Mouse (Mus musculus): ENCODE results near the gene Rusc1. TPM values are rescaled to one million over a fixed set of nuclear protein-coding genes. Genes with fewer than 3 reads are reported as not detected.

The Rusc1 gene
- total and polyA plus RNA-seq, 2 experiments from 2014 or later, result 103 to 187 TPM

- H3K4me1 ChIP-seq (ENCODE audit: insufficient read depth, low read length), result no peaks in the 10 kb centered on the region
- TF ChIP-seq CTCF (IDR thresholded peaks at IDR 0.05), result no peak
- H3K9me3 ChIP-seq (ENCODE audit: low read length), result no peaks in the 10 kb centered on the region
- no peak overlapping the region for H3K9ac ChIP-seq (replicated peaks; ENCODE audit: low read length, poor library complexity, severe bottlenecking)
- H3K27ac ChIP-seq (ENCODE audit: low read depth, low read length), result no peak overlapping the region
- no peak overlapping the region for H3K4me3 ChIP-seq (ENCODE audit: low read depth, low read length)
- ATAC-seq (ENCODE audit: low FRiP score) (no peak), DNase-seq (ENCODE audit: low spot score) (no peak)
- no peaks in the 10 kb centered on the region for H3K27me3 ChIP-seq (ENCODE audit: insufficient read depth, low read length)
- no peak overlapping the region for H3K4me2 ChIP-seq (ENCODE audit: low read depth, low read length, poor library complexity, severe bottlenecking)
- H3K36me3 ChIP-seq (ENCODE audit: insufficient read depth, low read length), result no peaks in the 10 kb centered on the region
- WGBS, result 92% methylated on average over 4 of the region's 4 CpGs
These were observed 19.9 kb upstream of the Rusc1 start for GRCm38 (mm10) chr3:89113058-89113457.

GRCm38 (mm10) chr3:89108146-89108545, 15.0 kb upstream of the Rusc1 start:
- DNase-seq (ENCODE audit: low spot score), result no peak
- H3K9ac ChIP-seq (replicated peaks; ENCODE audit: low read length, poor library complexity, severe bottlenecking), result no peak overlapping the region
- TF ChIP-seq CTCF (IDR thresholded peaks at IDR 0.05), result no peak
- H3K27me3 ChIP-seq (ENCODE audit: insufficient read depth, low read length), result no peaks in the 10 kb centered on the region
- ATAC-seq (ENCODE audit: low FRiP score), result no peak
- no peaks in the 10 kb centered on the region for H3K4me1 ChIP-seq (ENCODE audit: insufficient read depth, low read length)
- H3K4me3 ChIP-seq (ENCODE audit: low read depth, low read length), result no peak overlapping the region
- no peak overlapping the region for H3K27ac ChIP-seq (ENCODE audit: low read depth, low read length)
- 74% methylated on average over 1 of the region's 1 CpGs for WGBS
- H3K4me2 ChIP-seq (ENCODE audit: low read depth, low read length, poor library complexity, severe bottlenecking), result no peak overlapping the region
- no peaks in the 10 kb centered on the region for H3K9me3 ChIP-seq (ENCODE audit: low read length)
- H3K36me3 ChIP-seq (ENCODE audit: insufficient read depth, low read length), result no peaks in the 10 kb centered on the region

DNA sequence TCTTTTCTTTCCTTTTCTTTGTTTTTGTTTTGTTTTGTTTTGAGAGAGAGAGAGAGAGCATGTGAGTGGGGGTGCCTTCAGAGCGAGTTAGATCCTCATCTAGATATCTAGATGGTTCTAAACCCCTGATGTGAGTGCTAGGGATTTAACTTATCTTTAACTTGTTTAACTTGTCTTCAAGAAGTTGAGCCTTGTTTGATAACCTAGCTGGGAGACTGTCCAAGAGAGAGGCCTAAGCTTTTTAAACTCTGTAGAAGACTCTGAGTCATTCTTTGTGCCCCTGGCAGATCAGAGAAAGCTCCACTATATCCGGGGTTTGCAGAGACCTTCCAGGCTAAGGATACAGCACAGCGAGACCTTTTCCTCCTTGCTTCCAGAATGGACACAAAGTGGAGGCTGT, 14.4 kb upstream of the Rusc1 start:
- H3K4me3 ChIP-seq (ENCODE audit: low read depth, low read length), result no peak overlapping the region
- no peaks in the 10 kb centered on the region for H3K36me3 ChIP-seq (ENCODE audit: insufficient read depth, low read length)
- no peaks in the 10 kb centered on the region for H3K9me3 ChIP-seq (ENCODE audit: low read length)
- H3K4me1 ChIP-seq (ENCODE audit: insufficient read depth, low read length), result no peaks in the 10 kb centered on the region
- TF ChIP-seq CTCF (IDR thresholded peaks at IDR 0.05), result no peak
- ATAC-seq (ENCODE audit: low FRiP score), result no peak
- no peak overlapping the region for H3K27ac ChIP-seq (ENCODE audit: low read depth, low read length)
- no peak overlapping the region for H3K9ac ChIP-seq (replicated peaks; ENCODE audit: low read length, poor library complexity, severe bottlenecking)
- DNase-seq (ENCODE audit: low spot score), result no peak
- H3K27me3 ChIP-seq (ENCODE audit: insufficient read depth, low read length), result no peaks in the 10 kb centered on the region
- H3K4me2 ChIP-seq (ENCODE audit: low read depth, low read length, poor library complexity, severe bottlenecking), result no peak overlapping the region
- WGBS, result 68% methylated on average over 3 of the region's 3 CpGs

DNA sequence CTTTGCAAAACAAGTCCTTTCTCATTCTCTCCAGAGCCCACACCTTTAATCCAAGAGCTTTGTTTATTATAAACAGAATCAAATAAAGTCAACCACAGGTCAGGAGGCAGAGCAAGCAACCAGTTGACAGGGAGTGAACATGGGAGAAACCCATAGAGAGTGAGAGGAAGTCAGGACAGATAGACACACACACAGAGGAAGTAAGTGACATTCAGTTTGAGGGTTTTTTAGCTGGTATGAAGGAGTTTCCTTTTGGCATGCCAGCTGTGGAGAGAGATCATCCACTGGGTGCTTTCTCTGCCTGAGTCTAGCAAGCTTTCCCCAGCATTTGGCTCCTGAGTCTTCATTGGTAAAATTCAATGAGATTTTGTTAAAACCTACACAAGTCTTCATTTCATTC, 13.8 kb upstream of the Rusc1 start:
- Histone ChIP-seq H3K4me3 (ENCODE audit: low read depth, low read length) (no peak overlapping the region), H3K9ac (replicated peaks; ENCODE audit: low read length, poor library complexity, severe bottlenecking) (no peak overlapping the region), H3K36me3 (ENCODE audit: insufficient read depth, low read length) (no peaks in the 10 kb centered on the region), H3K27me3 (ENCODE audit: insufficient read depth, low read length) (no peaks in the 10 kb centered on the region), H3K4me1 (ENCODE audit: insufficient read depth, low read length) (no peaks in the 10 kb centered on the region), H3K27ac (ENCODE audit: low read depth, low read length) (no peak overlapping the region), H3K9me3 (ENCODE audit: low read length) (no peaks in the 10 kb centered on the region), H3K4me2 (ENCODE audit: low read depth, low read length, poor library complexity, severe bottlenecking) (no peak overlapping the region)
- no peak for TF ChIP-seq CTCF (IDR thresholded peaks at IDR 0.05)
- DNase-seq (ENCODE audit: low spot score) (no peak), ATAC-seq (ENCODE audit: low FRiP score) (no peak)

DNA sequence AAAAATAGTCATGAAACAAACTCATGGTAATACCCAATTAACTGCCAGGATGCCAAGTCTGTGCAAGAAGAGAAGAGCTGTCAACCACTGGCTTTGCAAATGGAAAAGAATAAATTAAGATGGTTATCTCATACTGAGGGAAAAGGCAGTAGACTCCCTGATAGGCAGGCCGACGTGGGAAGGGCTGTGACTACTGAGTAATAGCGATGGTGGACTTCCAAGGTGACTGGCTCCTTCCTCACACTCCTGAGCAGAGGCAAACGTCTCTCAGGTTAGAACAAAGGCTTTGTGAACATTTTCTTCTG, 10.1 kb upstream of the Rusc1 start:
- TF ChIP-seq CTCF (IDR thresholded peaks at IDR 0.05), result no peak
- Histone ChIP-seq H3K9me3 (ENCODE audit: low read length) (no peaks in the 10 kb centered on the region), H3K4me1 (ENCODE audit: insufficient read depth, low read length) (peaks cover 11% of the 10 kb centered on the region; the same call in 1 of the 2 replicates), H3K4me3 (ENCODE audit: low read depth, low read length) (no peak overlapping the region), H3K27me3 (ENCODE audit: insufficient read depth, low read length) (no peaks in the 10 kb centered on the region), H3K9ac (replicated peaks; ENCODE audit: low read length, poor library complexity, severe bottlenecking) (no peak overlapping the region), H3K4me2 (ENCODE audit: low read depth, low read length, poor library complexity, severe bottlenecking) (no peak overlapping the region), H3K36me3 (ENCODE audit: insufficient read depth, low read length) (peaks cover 4% of the 10 kb centered on the region), H3K27ac (ENCODE audit: low read depth, low read length) (no peak overlapping the region)
- ATAC-seq (ENCODE audit: low FRiP score) (no peak), DNase-seq (ENCODE audit: low spot score) (no peak)
- WGBS, result 71% methylated on average over 4 of the region's 4 CpGs

- Histone ChIP-seq H3K9ac (replicated peaks; ENCODE audit: low read length, poor library complexity, severe bottlenecking) (no peak overlapping the region), H3K4me3 (ENCODE audit: low read depth, low read length) (peak overlapping the region; percentile 60; the same call in 1 of the 2 replicates)
- TF ChIP-seq CTCF (IDR thresholded peaks at IDR 0.05), result no peak
These were observed 9.6 kb upstream of the Rusc1 start for GRCm38 (mm10) chr3:89102495-89103290.

More at GRCm38 (mm10) chr3:89102495-89103290, 9.6 kb upstream of the Rusc1 start:
- H3K4me1 ChIP-seq (ENCODE audit: insufficient read depth, low read length), result peaks cover 11% of the 10 kb centered on the region; the same call in 1 of the 2 replicates
- H3K4me2 ChIP-seq (ENCODE audit: low read depth, low read length, poor library complexity, severe bottlenecking), result peak overlapping the region; percentile 50
- DNase-seq (ENCODE audit: low spot score) (no peak), ATAC-seq (ENCODE audit: low FRiP score) (no peak)
- no peaks in the 10 kb centered on the region for H3K9me3 ChIP-seq (ENCODE audit: low read length)
- peaks cover 10% of the 10 kb centered on the region for H3K36me3 ChIP-seq (ENCODE audit: insufficient read depth, low read length)
- WGBS, result 70% methylated on average over 12 of the region's 12 CpGs
- 0 out of 2 replicates have a peak overlapping the region, but pooled peaks have one; percentile 32 for H3K27ac ChIP-seq (ENCODE audit: low read depth, low read length)
- H3K27me3 ChIP-seq (ENCODE audit: insufficient read depth, low read length), result no peaks in the 10 kb centered on the region

All from midbrain, postnatal 0 days (tissue).